Mouse (Mus musculus) adipocyte (in vitro differentiated cells): Measurements from ENCODE around the gene Lrrc27.

ENCODE experiments used
- DNase-seq: peaks from one replicate; pipeline ENCODE4 v3.0.0-alpha.2; 2016; ENCODE audit warnings: low spot score

The Lrrc27 gene

GRCm38 (mm10) chr7:139273397-139273719 lies 60.6 kb downstream of the Lrrc27 start:
- DNase-seq, result peak; percentile 60

GRCm38 (mm10) chr7:139275586-139275985 lies 62.8 kb downstream of the Lrrc27 start:
- DNase-seq, result peak; percentile 10

GRCm38 (mm10) chr7:139276150-139276549 lies 63.4 kb downstream of the Lrrc27 start:
- DNase-seq, result no peak

- no peak for DNase-seq
These were observed 64.7 kb downstream of the Lrrc27 start for GRCm38 (mm10) chr7:139277536-139277935.

- no peak for DNase-seq
These were observed 66.8 kb downstream of the Lrrc27 start for GRCm38 (mm10) chr7:139279571-139279970.

GRCm38 (mm10) chr7:139280044-139280443 lies 67.3 kb downstream of the Lrrc27 start:
- DNase-seq, result no peak

- DNase-seq, result no peak
These were observed 68.4 kb downstream of the Lrrc27 start for GRCm38 (mm10) chr7:139281195-139281594.

GRCm38 (mm10) chr7:139282037-139282436 lies 69.2 kb downstream of the Lrrc27 start:
- DNase-seq, result no peak

- no peak for DNase-seq
These were observed 72.6 kb downstream of the Lrrc27 start for GRCm38 (mm10) chr7:139285295-139285943.

GRCm38 (mm10) chr7:139288540-139288939 lies 75.8 kb downstream of the Lrrc27 start:
- DNase-seq, result no peak
